In the genomic region with DNA sequence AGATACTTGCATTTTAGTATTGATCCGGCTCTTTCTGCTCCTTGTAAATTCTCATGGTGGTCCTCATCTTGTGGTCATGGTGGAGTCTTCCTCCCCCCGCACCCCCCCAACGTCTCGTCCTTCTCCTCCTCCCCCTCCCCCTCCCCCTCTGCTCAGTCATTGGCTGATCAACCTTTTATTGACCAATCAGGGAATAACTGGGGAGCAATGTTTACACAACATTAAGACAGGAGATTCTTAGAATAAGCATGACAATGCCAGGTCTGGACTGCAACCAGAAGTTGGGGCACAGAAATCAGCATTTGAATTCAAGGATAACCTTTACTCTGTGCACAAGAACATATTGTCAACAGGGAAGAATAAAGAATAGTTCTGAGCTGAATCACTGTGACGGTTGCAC, we compare ENCODE assay signal across 14 mouse cellular contexts.
"Had no signal": no experiment of that assay in that cellular context is flagged by ENCODE, and none has a peak within 500 bp of the region (broad histone marks: within the 10 kb centered on the region; RNA-seq: fewer than 3 reads in every experiment).

No protein-coding gene starts in this region.

- H3K27me3 ChIP-seq: limb, embryonic 15.5 days; liver, embryonic 13.5 days; lung, embryonic 15.5 days; megakaryocyte, embryonic 14.5 days; midbrain, embryonic 12.5 days; neural tube, embryonic 15.5 days had no signal

- H3K36me3 ChIP-seq: limb, embryonic 15.5 days; liver, embryonic 13.5 days; lung, embryonic 15.5 days; midbrain, embryonic 12.5 days; neural tube, embryonic 15.5 days had no signal

- H3K27ac ChIP-seq: left cerebral cortex, adult 2 months; limb, embryonic 15.5 days; liver, embryonic 13.5 days; lung, embryonic 15.5 days; macrophage; midbrain, embryonic 12.5 days; neural tube, embryonic 15.5 days; stomach, postnatal 0 days had no signal

- H3K4me1 ChIP-seq: limb, embryonic 15.5 days; liver, embryonic 13.5 days; lung, embryonic 15.5 days; megakaryocyte, embryonic 14.5 days had no signal

- H3K4me2 ChIP-seq: limb, embryonic 15.5 days; liver, embryonic 13.5 days; lung, embryonic 15.5 days; midbrain, embryonic 12.5 days had no signal

- H3K9ac ChIP-seq: limb, embryonic 15.5 days; liver, embryonic 13.5 days; liver, postnatal 0 days; lung, embryonic 15.5 days; midbrain, embryonic 12.5 days; neural tube, embryonic 15.5 days had no signal

- H3K4me3 ChIP-seq: left cerebral cortex, adult 2 months; limb, embryonic 15.5 days; liver, embryonic 13.5 days; lung, embryonic 15.5 days; megakaryocyte, embryonic 14.5 days; midbrain, embryonic 12.5 days; neural tube, embryonic 15.5 days had no signal

- ATAC-seq: liver, postnatal 0 days; midbrain, embryonic 16.5 days had no signal

- DNase-seq: kidney, postnatal 10 days; liver, embryonic 13.5 days; liver, postnatal 0 days; lung, postnatal 14 days; thymus, postnatal 14 days had no signal

- H3K9me3 ChIP-seq: limb, embryonic 15.5 days; liver, embryonic 13.5 days; lung, embryonic 15.5 days; midbrain, embryonic 12.5 days; neural tube, embryonic 15.5 days had no signal
